Mouse (Mus musculus): Measurements from ENCODE around the gene Slc4a3.
A peak's percentile ranks its signal among the peaks of the same experiment; 100 is the strongest.

GRCm38 (mm10) chr1:75505159-75505955 is 40.7 kb upstream of the Slc4a3 start:
- peak; percentile 40; the same call in 1 of the 2 replicates for TF ChIP-seq POLR2A (IDR thresholded peaks at IDR 0.05; ENCODE audit: control insufficient read depth, low read depth, low read length)
- TF ChIP-seq CTCF (IDR thresholded peaks at IDR 0.05; ENCODE audit: control insufficient read depth, insufficient read depth, insufficient replicate concordance, low read depth, low read length), result no peak
